Mouse (Mus musculus): ENCODE measurements around the gene Prpf40a. TPM values are rescaled to one million over a fixed set of nuclear protein-coding genes. Genes with fewer than 3 reads are reported as not detected.

Gene Prpf40a
- polyA plus RNA-seq (2016; fragmentation: Nextera tagmentation; extraction: Ambion mirVana) = 142 and 152 TPM in 2 replicates

DNA sequence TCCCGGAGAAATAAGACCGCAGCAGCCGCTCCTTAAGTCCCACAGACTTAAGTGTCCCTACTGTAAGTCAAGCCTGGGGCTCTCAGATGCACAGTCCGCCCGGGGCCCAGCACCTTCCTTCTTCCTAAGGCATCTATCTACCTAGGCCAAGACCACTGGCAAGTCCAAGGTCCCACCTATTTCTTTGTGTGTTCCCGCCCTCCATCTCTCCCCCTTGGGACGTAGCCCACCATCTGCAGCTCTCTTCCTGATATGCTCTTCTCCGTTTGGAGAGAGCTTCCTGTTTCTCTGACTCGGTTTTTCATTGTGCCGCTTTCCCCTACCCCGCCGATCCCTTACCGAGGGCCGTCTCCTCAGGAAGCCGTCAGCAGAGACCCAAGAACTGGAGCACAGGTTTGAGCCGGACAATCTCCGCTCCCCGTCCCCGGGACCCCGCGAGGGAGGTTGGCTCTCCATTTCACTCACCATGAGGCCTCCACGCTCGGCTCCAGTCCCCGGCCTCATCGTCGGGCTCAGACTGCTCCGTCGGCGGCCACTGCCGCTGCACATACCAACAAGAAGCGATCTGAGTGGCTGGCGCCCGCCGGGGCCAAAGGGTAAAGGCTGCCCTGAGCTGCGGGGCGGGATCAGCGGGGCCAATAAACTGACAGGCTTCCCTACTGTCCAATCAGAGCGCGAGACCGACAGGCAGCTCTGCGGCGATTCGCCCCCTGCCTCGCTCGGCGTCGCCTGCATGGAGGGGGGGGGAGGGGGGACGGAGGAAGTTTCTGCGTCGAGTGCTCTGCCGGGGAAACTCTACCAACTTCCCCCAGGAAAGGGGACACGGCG is at the start of gene Prpf40a:
Prpf40a (minus strand) TSS at position 601 of the 828 bp plus-strand sequence.
- peaks cover 14% of the 10 kb centered on the region for H3K36me3 ChIP-seq
- no peaks in the 10 kb centered on the region for H3K27me3 ChIP-seq (replicated peaks)
- peak; percentile 97 for ATAC-seq (ENCODE audit: low FRiP score, low read depth)
- peak within 1 kb of the TSS; percentile 82 for H3K4me3 ChIP-seq
- H3K9ac ChIP-seq = peak within 1 kb of the TSS; percentile 74
- H3K27ac ChIP-seq = peak within 1 kb of the TSS; percentile 81
- H3K4me1 ChIP-seq = peaks cover 15% of the 10 kb centered on the region
- H3K9me3 ChIP-seq = no peaks in the 10 kb centered on the region
- under 1% methylated on average over 49 of the region's 53 CpGs for WGBS
- peak within 1 kb of the TSS; percentile 65 for H3K4me2 ChIP-seq (replicated peaks)

- H3K9ac ChIP-seq = no peak overlapping the region
- no peak overlapping the region for H3K4me3 ChIP-seq
- WGBS = 92% methylated on average over 5 of the region's 5 CpGs
- no peaks in the 10 kb centered on the region for H3K27me3 ChIP-seq (replicated peaks)
- H3K9me3 ChIP-seq = peaks cover 5% of the 10 kb centered on the region; the same call in 1 of the 2 replicates
- H3K4me1 ChIP-seq = no peaks in the 10 kb centered on the region
- peaks cover 4% of the 10 kb centered on the region for H3K36me3 ChIP-seq
- H3K4me2 ChIP-seq (replicated peaks) = no peak overlapping the region
- no peak for ATAC-seq (ENCODE audit: low FRiP score, low read depth)
- no peak overlapping the region for H3K27ac ChIP-seq
Measured at GRCm38 (mm10) chr2:53222242-53222641, 31.2 kb upstream of the Prpf40a start.

- 100% methylated on average over 1 of the region's 1 CpGs for WGBS
Measured at GRCm38 (mm10) chr2:53213493-53213892, 22.4 kb upstream of the Prpf40a start.

GRCm38 (mm10) chr2:53206749-53207148 is 15.7 kb upstream of the Prpf40a start:
- H3K36me3 ChIP-seq = peaks cover 5% of the 10 kb centered on the region
- H3K9ac ChIP-seq = no peak overlapping the region
- H3K9me3 ChIP-seq = no peaks in the 10 kb centered on the region
- H3K4me3 ChIP-seq = no peak overlapping the region
- no peak overlapping the region for H3K4me2 ChIP-seq (replicated peaks)
- H3K4me1 ChIP-seq = no peaks in the 10 kb centered on the region
- no peak overlapping the region for H3K27ac ChIP-seq
- no peaks in the 10 kb centered on the region for H3K27me3 ChIP-seq (replicated peaks)
- ATAC-seq (ENCODE audit: low FRiP score, low read depth) = no peak

More at GRCm38 (mm10) chr2:53213493-53213892, 22.4 kb upstream of the Prpf40a start:
- no peak overlapping the region for H3K9ac ChIP-seq
- no peaks in the 10 kb centered on the region for H3K27me3 ChIP-seq (replicated peaks)
- no peaks in the 10 kb centered on the region for H3K4me1 ChIP-seq
- no peak overlapping the region for H3K4me2 ChIP-seq (replicated peaks)
- ATAC-seq (ENCODE audit: low FRiP score, low read depth) = no peak
- H3K27ac ChIP-seq = no peak overlapping the region
- no peaks in the 10 kb centered on the region for H3K9me3 ChIP-seq
- H3K36me3 ChIP-seq = peaks cover 23% of the 10 kb centered on the region
- no peak overlapping the region for H3K4me3 ChIP-seq

DNA sequence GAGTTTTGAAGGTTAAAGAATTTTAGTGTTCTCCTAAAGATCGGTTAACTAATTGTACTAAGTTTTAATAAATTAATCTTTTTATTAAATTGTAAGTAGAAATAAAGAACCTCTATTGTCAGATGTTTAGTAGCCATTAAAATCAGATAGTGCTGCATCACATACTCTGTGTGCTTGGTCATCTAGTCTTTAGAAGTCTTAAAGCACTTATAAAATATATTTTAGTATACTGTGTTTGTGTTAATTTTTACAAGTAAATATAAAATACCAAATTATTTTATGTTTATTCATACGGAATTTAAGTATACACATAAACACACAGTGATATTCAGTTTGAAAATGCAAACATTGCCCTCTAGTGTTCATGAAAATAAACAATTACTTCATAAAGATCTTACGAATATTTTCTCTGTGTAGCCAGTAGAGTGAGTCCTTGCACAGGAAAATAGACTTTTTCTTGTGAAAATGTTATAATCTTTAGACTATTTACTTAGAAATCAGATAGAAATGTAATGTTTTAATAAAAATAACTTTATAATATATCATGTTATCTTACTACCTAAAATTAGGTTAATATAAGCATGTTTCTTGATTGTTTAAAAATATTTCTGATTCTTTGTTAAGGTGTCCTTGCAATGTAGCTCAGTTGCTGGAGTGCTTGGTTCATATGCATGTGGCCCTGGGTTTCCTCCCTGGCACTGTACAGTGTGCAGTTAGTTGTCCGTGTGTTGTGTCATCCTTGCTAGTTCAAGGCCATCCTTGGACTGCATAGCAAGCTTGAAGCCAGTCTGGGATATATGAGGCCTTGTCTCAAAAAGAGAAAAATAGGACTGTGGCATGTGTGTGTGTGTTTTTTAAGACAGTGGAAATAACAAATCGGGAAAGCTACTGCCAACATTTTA is 13.5 kb upstream of the Prpf40a start:
- H3K9me3 ChIP-seq = no peaks in the 10 kb centered on the region
- H3K4me1 ChIP-seq = no peaks in the 10 kb centered on the region
- no peaks in the 10 kb centered on the region; the same call in 1 of the 2 replicates for H3K36me3 ChIP-seq
- H3K27me3 ChIP-seq (replicated peaks) = no peaks in the 10 kb centered on the region
- 84% methylated on average over 5 of the region's 5 CpGs for WGBS
- no peak overlapping the region for H3K4me3 ChIP-seq
- peak; percentile 29; the same call in 1 of the 2 replicates for ATAC-seq (ENCODE audit: low FRiP score, low read depth)
- no peak overlapping the region for H3K27ac ChIP-seq
- no peak overlapping the region for H3K9ac ChIP-seq
- H3K4me2 ChIP-seq (replicated peaks) = no peak overlapping the region

GRCm38 (mm10) chr2:53200164-53200885 is 9.2 kb upstream of the Prpf40a start:
- ATAC-seq (ENCODE audit: low FRiP score, low read depth) = no peak

DNA sequence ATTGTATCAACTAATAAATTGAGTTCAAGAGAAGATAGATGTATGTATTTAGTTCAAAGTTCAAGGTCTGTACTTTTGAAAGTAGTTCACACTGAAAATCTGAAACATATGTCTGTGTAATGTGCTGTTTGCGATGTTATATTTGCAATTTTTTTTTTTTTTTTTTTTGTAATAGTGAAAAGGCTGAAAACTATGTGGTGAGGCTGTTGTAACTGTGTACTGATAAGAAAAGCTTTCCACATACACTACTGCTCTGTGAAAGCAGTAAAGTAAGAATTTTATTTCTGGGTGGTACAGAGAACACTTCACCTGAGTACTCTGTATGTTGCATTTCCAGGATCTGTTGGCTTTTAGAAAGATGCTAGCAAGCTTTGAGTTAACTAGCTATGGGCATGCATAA is 8.1 kb upstream of the Prpf40a start:
- H3K4me2 ChIP-seq (replicated peaks) = no peak overlapping the region
- H3K27ac ChIP-seq = no peak overlapping the region
- no peaks in the 10 kb centered on the region for H3K27me3 ChIP-seq (replicated peaks)
- H3K9ac ChIP-seq = no peak overlapping the region
- H3K4me1 ChIP-seq = no peaks in the 10 kb centered on the region
- H3K4me3 ChIP-seq = no peak overlapping the region
- no peak for ATAC-seq (ENCODE audit: low FRiP score, low read depth)
- H3K9me3 ChIP-seq = no peaks in the 10 kb centered on the region
- peaks cover 14% of the 10 kb centered on the region for H3K36me3 ChIP-seq
- WGBS = 96% methylated on average over 1 of the region's 1 CpGs

More at GRCm38 (mm10) chr2:53200164-53200885, 9.2 kb upstream of the Prpf40a start:
- Histone ChIP-seq H3K36me3 (peaks cover 10% of the 10 kb centered on the region; the same call in 1 of the 2 replicates), H3K27me3 (replicated peaks) (no peaks in the 10 kb centered on the region), H3K9me3 (no peaks in the 10 kb centered on the region), H3K4me3 (no peak overlapping the region), H3K27ac (no peak overlapping the region), H3K9ac (no peak overlapping the region), H3K4me1 (no peaks in the 10 kb centered on the region), H3K4me2 (replicated peaks) (no peak overlapping the region)
- WGBS = 91% methylated on average over 4 of the region's 4 CpGs

DNA sequence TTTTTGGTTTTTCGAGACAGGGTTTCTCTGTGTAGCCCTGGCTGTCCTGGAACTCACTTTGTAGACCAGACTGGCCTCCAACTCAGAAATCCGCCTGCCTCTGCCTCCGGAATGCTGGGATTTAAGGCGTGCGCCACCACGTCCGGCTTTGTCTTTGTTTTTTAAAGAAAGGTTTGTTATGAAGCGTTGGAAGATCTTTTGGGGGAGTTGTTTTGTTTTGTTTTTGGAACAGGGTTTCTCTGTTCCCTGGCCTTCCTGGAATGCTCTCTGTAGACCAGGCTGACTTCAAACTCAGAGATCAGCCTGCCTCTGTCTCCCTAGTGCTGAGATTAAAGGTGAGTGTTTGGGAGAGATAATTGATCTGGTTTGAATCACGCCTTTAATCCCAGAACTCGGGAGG is 5.3 kb upstream of the Prpf40a start:
- Histone ChIP-seq H3K4me3 (no peak overlapping the region), H3K36me3 (peaks cover 14% of the 10 kb centered on the region), H3K27me3 (replicated peaks) (no peaks in the 10 kb centered on the region), H3K4me2 (replicated peaks) (no peak overlapping the region), H3K9me3 (no peaks in the 10 kb centered on the region), H3K9ac (no peak overlapping the region), H3K27ac (no peak overlapping the region), H3K4me1 (peaks cover 9% of the 10 kb centered on the region)
- no peak for ATAC-seq (ENCODE audit: low FRiP score, low read depth)
- WGBS = 97% methylated on average over 10 of the region's 10 CpGs

DNA sequence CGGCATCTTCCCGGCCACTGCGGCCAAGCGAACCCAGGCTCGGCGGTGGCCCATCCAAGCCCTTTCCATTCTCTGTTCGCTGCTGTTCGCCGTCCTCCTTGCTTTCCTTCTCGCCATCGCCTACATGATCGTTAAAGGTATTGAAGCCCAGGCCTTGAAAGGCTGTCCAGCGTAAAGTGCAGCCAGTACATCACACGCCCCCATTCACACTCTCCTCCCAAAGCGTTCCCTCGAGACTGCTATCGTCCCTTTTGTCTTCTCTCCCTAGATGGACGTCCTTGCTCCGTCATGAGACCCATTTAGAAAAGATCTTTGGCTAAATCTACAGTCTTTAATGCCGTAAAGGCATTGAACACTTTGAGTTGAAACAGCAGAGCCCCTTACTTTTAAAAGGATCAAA is 1.3 kb upstream of the Prpf40a start:
- 1% methylated on average over 20 of the region's 20 CpGs for WGBS
- peaks cover 17% of the 10 kb centered on the region for H3K36me3 ChIP-seq
- 0 out of 2 replicates have a peak, but pooled peaks have one; percentile 0 for ATAC-seq (ENCODE audit: low FRiP score, low read depth)

GRCm38 (mm10) chr2:53191523-53192220 is 588 bp upstream of the Prpf40a start, which contains the start of gene Arl6ip6:
Arl6ip6 (plus strand) TSS chr2:53191726.
- Histone ChIP-seq H3K4me1 (peaks cover 15% of the 10 kb centered on the region), H3K9me3 (no peaks in the 10 kb centered on the region), H3K4me2 (replicated peaks) (peak within 1 kb of the TSS; percentile 65), H3K9ac (peak within 1 kb of the TSS; percentile 74), H3K36me3 (peaks cover 15% of the 10 kb centered on the region), H3K27me3 (replicated peaks) (no peaks in the 10 kb centered on the region), H3K4me3 (peak within 1 kb of the TSS; percentile 82), H3K27ac (peak within 1 kb of the TSS; percentile 81)
- ATAC-seq (ENCODE audit: low FRiP score, low read depth) = peak; percentile 92
- WGBS = under 1% methylated on average over 82 of the region's 82 CpGs

More for the DNA sequence above, 1.3 kb upstream of the Prpf40a start:
- peak overlapping the region; percentile 65 for H3K4me2 ChIP-seq (replicated peaks)
- H3K9me3 ChIP-seq = no peaks in the 10 kb centered on the region
- peak overlapping the region; percentile 57; the same call in 1 of the 2 replicates for H3K27ac ChIP-seq
- peaks cover 15% of the 10 kb centered on the region for H3K4me1 ChIP-seq
- peak overlapping the region; percentile 74 for H3K9ac ChIP-seq
- H3K27me3 ChIP-seq (replicated peaks) = no peaks in the 10 kb centered on the region
- H3K4me3 ChIP-seq = peak overlapping the region; percentile 82

GRCm38 (mm10) chr2:53189811-53190210 is 1.3 kb downstream of the Prpf40a start:
- H3K9me3 ChIP-seq = no peaks in the 10 kb centered on the region
- WGBS = 77% methylated on average over 3 of the region's 3 CpGs
- no peak overlapping the region for H3K27ac ChIP-seq
- H3K36me3 ChIP-seq = peaks cover 6% of the 10 kb centered on the region; the same call in 1 of the 2 replicates
- no peak for ATAC-seq (ENCODE audit: low FRiP score, low read depth)
- peak overlapping the region; percentile 63 for H3K4me2 ChIP-seq (replicated peaks)
- peaks cover 15% of the 10 kb centered on the region for H3K4me1 ChIP-seq
- H3K9ac ChIP-seq = no peak overlapping the region
- peak overlapping the region; percentile 25 for H3K4me3 ChIP-seq
- H3K27me3 ChIP-seq (replicated peaks) = no peaks in the 10 kb centered on the region

Data from neural tube, embryonic 12.5 days (tissue).